Mouse (Mus musculus) kidney, adult 9 months (tissue): ENCODE data around the gene Me1.

Experiments
- DNase-seq: peaks from one replicate; pipeline ENCODE4 v3.0.0; 2022

Gene Me1

DNA sequence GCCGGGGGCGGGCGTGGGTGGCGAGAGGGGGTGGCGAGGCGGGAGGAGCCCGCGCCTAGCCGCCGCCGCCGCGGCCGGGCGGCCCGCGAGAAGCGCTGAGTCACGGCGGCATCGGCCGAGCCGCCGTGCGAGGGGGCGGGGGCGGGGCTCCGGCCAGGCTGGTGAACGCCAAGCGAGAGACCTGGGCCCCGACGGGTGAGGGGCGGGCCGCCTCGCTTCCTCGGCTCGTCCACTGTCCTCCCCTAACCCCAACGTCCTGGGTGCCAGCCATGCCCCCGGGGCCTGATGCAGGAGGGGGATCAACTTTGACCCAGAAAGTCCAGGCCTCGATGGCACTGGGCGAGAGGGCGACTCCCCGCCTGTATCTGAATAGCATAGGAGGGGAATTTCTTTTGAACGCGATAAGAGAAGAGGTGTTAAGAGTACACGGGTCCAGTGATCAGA lies at the start of gene Me1:
Me1 (minus strand) TSS at position 136 of the 444 bp plus-strand sequence.
- DNase-seq = peak; percentile 74

DNA sequence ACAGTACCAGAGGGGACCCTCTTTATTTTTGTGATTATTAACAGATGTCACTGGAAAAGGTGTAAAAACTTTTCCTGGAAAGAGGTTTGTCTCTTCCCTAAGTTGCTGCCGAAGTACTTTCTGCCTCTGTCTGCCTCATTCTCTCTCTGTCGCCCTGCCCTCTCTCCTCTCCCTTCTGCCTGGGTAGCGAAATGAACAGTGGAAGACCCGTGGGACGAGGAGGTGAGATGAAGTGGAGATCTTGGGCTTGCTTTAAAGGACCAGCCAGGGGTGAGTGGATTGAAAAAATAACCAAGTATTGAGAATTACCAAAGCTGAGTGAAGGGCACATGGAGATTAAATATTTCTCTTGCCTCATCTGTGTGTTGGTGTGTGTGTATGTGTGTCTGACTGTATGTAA lies 48.3 kb upstream of the Me1 start:
- no peak for DNase-seq

DNA sequence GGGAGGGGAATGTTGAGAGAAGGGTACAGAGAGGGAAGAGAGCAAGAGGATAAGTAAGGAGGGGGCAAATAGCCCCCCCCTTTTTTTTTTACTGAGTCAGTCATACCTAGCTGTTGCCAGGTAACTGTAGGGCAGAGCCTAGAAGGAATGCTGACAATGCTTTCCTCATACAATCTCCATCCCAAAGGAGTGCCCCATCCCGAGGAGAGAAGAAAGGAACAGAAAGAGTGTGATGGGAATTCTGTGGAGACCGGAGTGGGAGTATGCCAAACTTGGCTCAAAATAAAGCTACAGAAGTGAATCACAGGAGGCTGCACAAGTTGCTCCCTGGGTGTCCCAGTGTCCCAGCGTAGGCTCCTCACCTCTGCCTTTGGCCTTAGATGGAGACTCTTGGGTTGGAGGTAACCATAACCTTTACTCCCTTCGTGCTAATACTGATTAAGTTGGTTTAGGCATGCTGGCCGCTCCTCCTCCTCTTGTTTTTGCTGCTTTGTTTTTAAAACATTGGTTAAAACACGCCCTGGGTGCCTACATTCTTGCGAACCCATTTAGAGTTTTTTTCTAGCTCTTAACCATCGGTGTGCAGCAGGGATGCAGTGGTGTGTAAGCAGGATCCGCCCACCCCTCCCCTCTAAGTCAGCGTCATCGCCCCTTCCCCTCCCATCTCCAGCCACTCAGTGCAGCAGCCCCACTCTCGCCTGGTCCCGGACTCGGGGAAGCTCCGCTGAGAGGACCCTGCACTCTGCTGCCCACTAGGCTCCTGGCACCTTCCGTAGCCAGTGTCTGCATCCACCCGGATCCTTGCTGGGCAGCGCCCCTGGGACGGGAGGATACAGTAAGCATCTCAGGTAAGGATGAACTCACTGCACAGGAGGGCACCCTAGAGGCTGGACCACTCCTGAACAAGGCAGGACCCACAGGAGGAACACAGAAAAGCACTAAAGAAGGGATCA lies 47.5 kb upstream of the Me1 start, which contains the start of gene Prss35:
Prss35 (plus strand) TSS at position 691 of the 953 bp plus-strand sequence.
- peak; percentile 4 for DNase-seq

- DNase-seq = no peak
Observed at GRCm38 (mm10) chr9:86739971-86740370, 44.2 kb upstream of the Me1 start.

- DNase-seq = no peak
Observed at GRCm38 (mm10) chr9:86738801-86739200, 43.0 kb upstream of the Me1 start.

DNA sequence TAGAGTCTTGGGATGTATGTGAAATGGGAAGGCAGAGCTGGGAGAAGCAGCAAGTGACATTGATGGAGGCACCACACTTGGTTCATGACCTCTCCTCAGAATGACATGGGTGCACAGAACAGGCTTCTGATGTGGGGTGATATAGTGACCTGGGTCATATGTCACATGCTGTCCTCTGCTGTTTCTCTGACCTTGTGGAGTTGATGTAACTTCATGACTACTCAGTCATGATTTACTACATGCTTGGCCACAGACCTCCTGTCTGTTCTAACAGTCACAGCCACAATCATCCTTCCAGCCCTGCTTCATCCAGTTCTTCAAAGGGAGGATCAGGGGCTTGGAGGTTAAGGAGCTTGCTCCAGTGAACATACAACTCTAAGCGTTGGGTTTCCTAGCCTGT lies 42.3 kb upstream of the Me1 start:
- DNase-seq = no peak

GRCm38 (mm10) chr9:86736991-86737390 lies 41.2 kb upstream of the Me1 start:
- DNase-seq = no peak

DNA sequence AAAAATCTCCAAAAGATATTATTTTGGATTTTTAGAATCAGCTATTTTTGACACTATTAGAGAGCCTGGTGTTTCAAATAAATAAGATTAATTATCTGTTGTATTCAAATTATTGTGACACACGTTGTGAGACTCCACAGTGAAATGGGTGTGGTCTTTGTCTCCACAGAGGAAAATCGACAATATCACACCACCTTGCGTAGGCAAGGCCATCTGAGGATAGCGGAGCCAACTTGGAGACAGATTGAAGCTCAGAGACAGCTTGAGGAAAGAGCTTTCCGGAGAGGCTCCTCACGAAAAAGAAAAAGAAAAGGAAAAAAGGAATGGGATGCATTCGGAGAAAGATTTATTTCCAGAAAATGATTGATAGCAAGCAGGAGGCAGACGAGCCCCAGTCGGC lies 39.0 kb upstream of the Me1 start:
- no peak for DNase-seq

- DNase-seq = peak; percentile 10
Observed at GRCm38 (mm10) chr9:86734357-86734756, 38.6 kb upstream of the Me1 start.

DNA sequence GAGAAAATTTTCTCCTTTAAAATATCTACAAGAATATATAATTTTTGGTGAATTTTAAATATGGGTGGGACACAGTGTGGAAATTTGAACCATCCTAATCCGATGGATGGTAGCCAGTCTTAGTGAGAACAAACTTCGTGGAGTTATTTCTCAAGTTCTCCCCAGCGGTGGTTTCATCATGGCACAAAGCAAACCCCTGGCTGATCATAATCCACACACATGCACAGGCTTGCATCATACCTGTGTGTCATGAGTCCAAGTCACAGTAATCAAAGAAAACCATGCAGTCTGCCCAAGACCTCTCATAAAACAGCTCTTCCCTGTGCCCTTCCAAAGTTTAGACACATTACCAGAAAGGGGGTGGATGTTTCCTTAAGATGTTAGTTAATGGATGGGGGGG lies 34.1 kb upstream of the Me1 start:
- DNase-seq = no peak

- no peak for DNase-seq
Observed at GRCm38 (mm10) chr9:86729084-86729483, 33.3 kb upstream of the Me1 start.

DNA sequence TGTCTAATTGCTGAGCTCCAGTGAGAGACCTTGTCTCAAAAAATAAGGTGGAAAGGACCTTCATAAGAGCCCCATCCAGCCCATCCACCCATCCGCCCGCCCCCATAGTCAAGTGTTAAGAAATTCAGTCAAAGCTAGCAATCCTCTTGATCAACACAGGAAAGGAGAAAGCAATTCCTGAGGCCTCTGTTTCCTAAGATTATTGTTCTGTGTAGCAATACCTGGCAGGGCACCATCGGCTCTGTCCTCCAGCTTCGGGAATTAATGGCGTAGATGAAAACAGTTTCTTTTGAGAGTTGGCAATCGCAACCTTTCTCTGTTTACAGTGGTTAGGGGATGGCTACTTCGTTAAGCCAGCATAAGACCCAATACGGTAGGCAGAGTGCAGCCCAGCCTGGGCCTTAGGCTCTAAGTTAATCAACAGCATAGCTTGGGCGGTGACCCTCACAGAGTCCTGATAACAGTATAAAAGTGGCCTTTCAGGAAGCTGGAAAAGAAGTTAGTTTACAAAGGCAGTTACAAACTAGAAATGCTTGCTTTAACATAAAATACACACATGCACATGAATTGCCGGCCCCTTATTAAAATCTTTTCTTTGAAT lies 32.6 kb upstream of the Me1 start:
- DNase-seq = no peak

DNA sequence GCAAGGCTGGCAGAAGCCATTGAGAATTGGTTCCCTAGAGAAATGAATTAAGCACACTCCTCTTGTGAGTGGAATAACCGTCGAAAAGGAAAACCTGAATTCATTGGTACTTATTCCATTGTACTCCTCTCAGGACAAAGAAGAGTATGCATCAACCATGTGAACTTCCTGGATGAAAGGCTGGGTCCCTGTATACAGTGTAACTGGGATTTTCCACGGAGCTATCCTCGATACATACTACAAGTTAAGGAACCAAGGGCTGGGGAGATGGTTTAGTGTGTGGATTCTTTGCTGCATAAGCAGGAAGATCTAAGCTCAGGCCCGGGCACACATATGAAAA lies 30.6 kb upstream of the Me1 start:
- no peak for DNase-seq

DNA sequence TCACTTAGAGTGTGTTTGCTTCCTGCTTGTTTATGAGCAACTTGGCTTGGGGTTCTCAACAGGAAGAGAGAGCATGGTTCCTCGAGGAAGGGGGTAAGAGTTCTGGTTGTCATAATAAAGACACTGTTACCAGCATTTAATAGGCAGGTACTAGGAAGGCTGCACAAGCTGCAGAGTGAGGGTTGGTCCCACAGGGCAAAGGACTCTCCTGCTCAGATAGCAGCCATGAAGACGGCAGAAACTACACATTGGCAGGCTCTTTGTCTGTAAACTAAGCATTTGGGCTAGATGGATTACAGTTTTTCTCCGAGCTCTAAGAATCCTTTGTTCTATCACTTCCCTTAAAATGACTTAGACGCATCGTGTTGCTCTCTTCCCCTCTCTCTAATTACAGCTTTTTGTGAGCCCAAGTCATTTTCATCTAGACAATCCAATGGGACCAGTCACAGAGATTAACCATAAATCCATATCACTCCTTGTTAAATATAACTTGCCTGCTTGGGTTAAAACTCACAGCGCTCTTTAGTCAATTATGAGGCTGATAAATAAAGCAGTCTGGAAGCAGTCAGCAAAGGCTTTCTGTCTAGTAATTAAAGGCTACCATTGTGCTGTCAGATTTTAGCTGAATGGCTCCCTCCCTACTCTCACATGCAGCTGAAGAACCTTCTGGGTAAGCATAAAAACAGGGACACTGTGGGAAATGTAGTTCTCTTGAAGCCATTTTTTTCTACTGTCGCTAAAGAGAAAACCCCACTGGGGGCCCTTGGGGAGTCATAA lies 30.0 kb upstream of the Me1 start:
- no peak for DNase-seq

- DNase-seq = no peak
Observed at GRCm38 (mm10) chr9:86725066-86725465, 29.3 kb upstream of the Me1 start.

GRCm38 (mm10) chr9:86720794-86721193 lies 25.0 kb upstream of the Me1 start:
- no peak for DNase-seq

GRCm38 (mm10) chr9:86720227-86720626 lies 24.5 kb upstream of the Me1 start:
- DNase-seq = no peak

GRCm38 (mm10) chr9:86717119-86717518 lies 21.4 kb upstream of the Me1 start:
- no peak for DNase-seq

GRCm38 (mm10) chr9:86716540-86716939 lies 20.8 kb upstream of the Me1 start:
- DNase-seq = no peak

GRCm38 (mm10) chr9:86714089-86714488 lies 18.3 kb upstream of the Me1 start:
- DNase-seq = no peak

- no peak for DNase-seq
Observed at GRCm38 (mm10) chr9:86712648-86713047, 16.9 kb upstream of the Me1 start.

DNA sequence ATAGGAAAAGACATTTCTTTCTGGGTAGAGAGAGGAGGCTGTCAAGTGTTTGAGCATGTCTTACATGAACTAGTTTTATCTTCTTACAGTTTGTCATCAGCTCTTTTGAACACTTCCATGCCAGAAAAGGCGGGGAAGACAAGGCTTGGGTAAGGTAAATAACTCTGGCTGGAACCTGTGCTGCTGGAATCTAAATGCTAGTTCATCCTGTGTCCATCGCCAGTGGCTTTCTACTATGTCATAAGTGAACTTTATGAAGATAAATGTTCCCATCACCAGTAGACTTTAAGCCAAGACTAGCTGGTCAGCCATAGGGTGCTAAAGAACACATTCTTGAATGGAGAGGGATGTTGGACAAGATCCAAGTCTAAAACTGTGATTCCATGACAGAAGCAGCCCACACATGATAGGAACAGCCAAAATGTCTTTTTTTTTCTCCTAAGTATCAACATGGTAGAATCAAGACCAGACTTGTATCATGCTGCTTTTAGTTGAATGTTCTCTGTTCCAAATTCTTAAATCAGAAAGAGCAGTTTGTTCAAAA lies 14.4 kb upstream of the Me1 start:
- no peak for DNase-seq

DNA sequence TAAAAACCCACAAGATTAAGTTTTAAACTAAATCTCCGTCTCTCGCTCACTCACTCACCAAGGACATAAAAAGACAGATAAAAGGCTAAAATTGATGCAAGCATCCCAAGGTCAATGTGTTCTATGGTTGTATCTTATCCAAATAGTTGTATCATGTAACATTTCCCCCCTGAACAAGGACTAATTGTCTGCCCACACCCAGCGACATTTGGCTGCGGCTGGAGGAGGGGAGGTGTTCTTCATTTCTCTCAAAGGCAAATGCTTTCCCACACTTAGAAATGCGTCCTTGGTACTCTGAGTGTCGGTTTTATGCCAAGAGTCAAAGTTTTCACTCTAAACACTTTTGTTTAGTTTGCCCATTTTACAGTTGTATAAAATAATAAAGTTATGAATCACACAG lies 13.2 kb upstream of the Me1 start:
- no peak for DNase-seq
